Mouse (Mus musculus) hindbrain, postnatal 0 days (tissue): ENCODE measurements around the gene Gpr182. TPM values are rescaled to one million over a fixed set of nuclear protein-coding genes. Genes with fewer than 3 reads are reported as not detected.
"Not testable (repeated sequence)": the region's sequence is repeated elsewhere in the genome, so short reads cannot be mapped to it uniquely, and the experiment has no call there.

Source experiments
- ATAC-seq: fragments of 200-750 bp; cut with Nextera tagmentation; 2 replicates; pipeline ENCODE4 v1.8.0; 2017; ENCODE audit warnings: mild to moderate bottlenecking, moderate TSS enrichment, moderate library complexity
- DNase-seq: peaks from one replicate; pipeline ENCODE4 v3.0.0-alpha.2; 2015; ENCODE audit warnings: low spot score
- H3K27ac ChIP-seq: fragments of 300-500 bp; sonication (generic); 2 replicates; pipeline ENCODE4 v1.5.1; 2014; ENCODE audit warnings: mild to moderate bottlenecking
- H3K27me3 ChIP-seq: fragments of 300-500 bp; sonication (generic); 2 replicates; pipeline ENCODE4 v1.6.1; 2014; ENCODE audit warnings: low read length, mixed read lengths; ENCODE audit not compliant: insufficient read depth
- H3K36me3 ChIP-seq: fragments of 300-500 bp; sonication (generic); 2 replicates; pipeline ENCODE4 v1.6.1; 2014; ENCODE audit warnings: low read length, mixed read lengths; ENCODE audit not compliant: insufficient read depth
- H3K4me1 ChIP-seq: fragments of 300-500 bp; sonication (generic); 2 replicates; pipeline ENCODE4 v1.6.1; 2014; ENCODE audit warnings: antibody characterized with exemption, low read length, mixed read lengths; ENCODE audit not compliant: insufficient read depth
- H3K4me2 ChIP-seq: fragments of 300-500 bp; sonication (generic); 2 replicates; pipeline ENCODE4 v1.6.1; 2014; ENCODE audit warnings: low read depth, mild to moderate bottlenecking, low read length, moderate library complexity, mixed read lengths
- H3K4me3 ChIP-seq: fragments of 300-500 bp; sonication (generic); 2 replicates; pipeline ENCODE4 v1.5.1; 2014; ENCODE audit warnings: low read length
- H3K9ac ChIP-seq: fragments of 300-500 bp; sonication (generic); replicated peaks from 2 replicates; pipeline ENCODE4 v1.6.1; 2014; ENCODE audit warnings: mild to moderate bottlenecking, low read length, moderate library complexity, mixed read lengths
- H3K9me3 ChIP-seq: fragments of 300-500 bp; sonication (generic); 2 replicates; pipeline ENCODE4 v1.6.1; 2016; ENCODE audit warnings: low read length, mixed read lengths
- CTCF ChIP-seq: IDR thresholded peaks from 2 replicates; pipeline ENCODE4 v1.5.1; 2016; ENCODE audit warnings: antibody characterized with exemption, control low read depth, low read depth
- WGBS: fragments of 180-500 bp; shearing (Covaris S2); extraction: QIAGEN DNeasy Blood & Tissue Kit; methylation state at CpG from one replicate; pipeline ENCODE4 v1.1.7; 2014; 5-methylcytosine and 5-hydroxymethylcytosine counted together
- polyA plus RNA-seq: library from polyadenylated mRNA; unstranded; fragments of >200 nt; fragmentation: Nextera tagmentation; extraction: Ambion mirVana; gene quantifications from 2 replicates; pipeline ENCODE4 v1.2.1, GENCODE M21; 2015
- total RNA-seq: library from RNA; depleted of rRNA; stranded (reverse); fragments of >200 nt; gene quantifications from 2 replicates; pipeline ENCODE4 v1.2.3, GENCODE M21; 2014; rRNA removed

Gpr182 gene
- 1.9 and 2.9 TPM in 2 replicates for total RNA-seq
- 2.3 TPM in 2 replicates for polyA plus RNA-seq

- H3K27me3 ChIP-seq: no peaks in the 10 kb centered on the region
- no peak for ATAC-seq
- no peak within 1 kb of the TSS for H3K9ac ChIP-seq
- H3K9me3 ChIP-seq: no peaks in the 10 kb centered on the region
- H3K27ac ChIP-seq: no peak within 1 kb of the TSS
- no peak for DNase-seq
- no peaks in the 10 kb centered on the region for H3K4me1 ChIP-seq
- H3K4me3 ChIP-seq: no peak within 1 kb of the TSS; the same call in 1 of the 2 replicates
- peak within 1 kb of the TSS; percentile 41 for H3K4me2 ChIP-seq
- no peaks in the 10 kb centered on the region; the same call in none of the 2 replicates for H3K36me3 ChIP-seq
- WGBS: 61% methylated on average over 8 of the region's 8 CpGs
- no peak for TF ChIP-seq CTCF
Observed at GRCm38 (mm10) chr10:127751548-127751947, at the start of gene Gpr182. Gpr182 (minus strand) TSS chr10:127751732.

GRCm38 (mm10) chr10:127800891-127801290 is 49.4 kb upstream of the Gpr182 start, which contains the start of gene Rdh16:
Rdh16 (plus strand) TSS chr10:127801152.
- H3K4me3 ChIP-seq: no peak within 1 kb of the TSS
- H3K9me3 ChIP-seq: no peaks in the 10 kb centered on the region
- no peak for TF ChIP-seq CTCF
- H3K4me1 ChIP-seq: no peaks in the 10 kb centered on the region
- H3K27me3 ChIP-seq: no peaks in the 10 kb centered on the region
- no peak for ATAC-seq
- WGBS: 86% methylated on average over 6 of the region's 6 CpGs
- H3K36me3 ChIP-seq: no peaks in the 10 kb centered on the region
- no peak for DNase-seq
- H3K4me2 ChIP-seq: no peak within 1 kb of the TSS
- no peak within 1 kb of the TSS for H3K9ac ChIP-seq
- no peak within 1 kb of the TSS for H3K27ac ChIP-seq

- no peak for DNase-seq
- TF ChIP-seq CTCF: no peak
- Histone ChIP-seq H3K36me3 (no peaks in the 10 kb centered on the region), H3K27ac (no peak overlapping the region), H3K9ac (no peak overlapping the region), H3K9me3 (no peaks in the 10 kb centered on the region), H3K4me1 (no peaks in the 10 kb centered on the region), H3K27me3 (no peaks in the 10 kb centered on the region), H3K4me3 (no peak overlapping the region), H3K4me2 (no peak overlapping the region)
- ATAC-seq: no peak
- WGBS: 76% methylated on average over 1 of the region's 1 CpGs
Observed at GRCm38 (mm10) chr10:127799295-127799694, 47.8 kb upstream of the Gpr182 start.

GRCm38 (mm10) chr10:127785411-127785810 is 33.9 kb upstream of the Gpr182 start:
- H3K4me1 ChIP-seq, H3K9ac ChIP-seq, ATAC-seq, H3K4me2 ChIP-seq, H3K9me3 ChIP-seq, H3K27me3 ChIP-seq, DNase-seq, H3K36me3 ChIP-seq, H3K27ac ChIP-seq, H3K4me3 ChIP-seq: not testable (repeated sequence)
- 84% methylated on average over 1 of the region's 1 CpGs for WGBS

- not testable (repeated sequence) for H3K36me3 ChIP-seq, ATAC-seq, H3K9me3 ChIP-seq, H3K27me3 ChIP-seq, H3K27ac ChIP-seq, H3K4me2 ChIP-seq, DNase-seq, H3K9ac ChIP-seq, H3K4me3 ChIP-seq, H3K4me1 ChIP-seq
- 94% methylated on average over 17 of the region's 17 CpGs for WGBS
Observed at GRCm38 (mm10) chr10:127782321-127782720, 30.8 kb upstream of the Gpr182 start.

- DNase-seq (no peak), ATAC-seq (no peak)
- no peaks in the 10 kb centered on the region for H3K27me3 ChIP-seq
- H3K9ac ChIP-seq: no peak within 1 kb of the TSS
- no peaks in the 10 kb centered on the region for H3K36me3 ChIP-seq
- no peak within 1 kb of the TSS for H3K4me2 ChIP-seq
- WGBS: 89% methylated on average over 2 of the region's 2 CpGs
- H3K4me3 ChIP-seq: no peak within 1 kb of the TSS
- H3K27ac ChIP-seq: no peak within 1 kb of the TSS
- no peaks in the 10 kb centered on the region for H3K9me3 ChIP-seq
- no peak for TF ChIP-seq CTCF
- no peaks in the 10 kb centered on the region for H3K4me1 ChIP-seq
Observed at GRCm38 (mm10) chr10:127776011-127776410, 24.5 kb upstream of the Gpr182 start, which contains the start of gene Rdh9. Rdh9 (plus strand) TSS chr10:127776386.

GRCm38 (mm10) chr10:127766564-127766963 is 15.0 kb upstream of the Gpr182 start:
- DNase-seq (no peak), ATAC-seq (no peak)
- no peak for TF ChIP-seq CTCF
- Histone ChIP-seq H3K4me3 (no peak overlapping the region), H3K4me1 (no peaks in the 10 kb centered on the region), H3K27ac (no peak overlapping the region), H3K9ac (no peak overlapping the region), H3K4me2 (no peak overlapping the region), H3K9me3 (no peaks in the 10 kb centered on the region), H3K36me3 (no peaks in the 10 kb centered on the region), H3K27me3 (no peaks in the 10 kb centered on the region)
- WGBS: 84% methylated on average over 1 of the region's 1 CpGs
